Mouse (Mus musculus) adrenal gland, postnatal 25 days (tissue): ENCODE measurements at regions not wholly inside any gene's neighbourhood (a gene's known extent, or its start where the extent isn't known, plus 50 kb on each side); places are given as distances from the start of the nearest gene placed in this dataset.

Experiments
- DNase-seq: peaks from one replicate; pipeline ENCODE4 v3.0.0; 2021; ENCODE audit warnings: mixed read lengths

- no peak for DNase-seq
These were observed 58.6 kb upstream of the Gdf10 start for GRCm38 (mm10) chr14:33864796-33865195.

- no peak for DNase-seq
These were observed 57.6 kb upstream of the Gdf10 start for GRCm38 (mm10) chr14:33865746-33866145.

DNA sequence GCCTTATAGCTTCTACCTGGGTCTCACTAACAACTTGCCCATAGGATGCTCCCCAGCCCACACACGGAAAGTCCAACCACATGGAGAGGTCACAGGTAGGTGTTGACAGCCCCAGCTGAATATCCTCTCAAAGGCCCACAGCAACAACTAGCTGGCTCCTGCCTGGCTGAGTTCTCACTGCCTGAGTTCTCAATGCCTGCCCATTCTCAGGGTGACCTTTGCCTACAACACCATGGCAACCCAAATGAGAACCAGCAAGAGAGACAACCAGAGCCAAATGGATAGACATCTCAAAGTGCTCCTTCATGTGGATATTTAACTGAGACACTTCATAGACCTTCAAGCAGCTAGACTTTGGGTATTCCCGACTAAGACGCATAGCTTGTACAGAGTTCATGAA, 55.7 kb upstream of the Gdf10 start:
- DNase-seq = no peak
